Mouse (Mus musculus): ENCODE results near the gene Kansl1. TPM values are rescaled to one million over a fixed set of nuclear protein-coding genes. Genes with fewer than 3 reads are reported as not detected.

The Kansl1 gene
- polyA plus RNA-seq, 1 experiment from 2014 or later: 33.6 TPM

DNA sequence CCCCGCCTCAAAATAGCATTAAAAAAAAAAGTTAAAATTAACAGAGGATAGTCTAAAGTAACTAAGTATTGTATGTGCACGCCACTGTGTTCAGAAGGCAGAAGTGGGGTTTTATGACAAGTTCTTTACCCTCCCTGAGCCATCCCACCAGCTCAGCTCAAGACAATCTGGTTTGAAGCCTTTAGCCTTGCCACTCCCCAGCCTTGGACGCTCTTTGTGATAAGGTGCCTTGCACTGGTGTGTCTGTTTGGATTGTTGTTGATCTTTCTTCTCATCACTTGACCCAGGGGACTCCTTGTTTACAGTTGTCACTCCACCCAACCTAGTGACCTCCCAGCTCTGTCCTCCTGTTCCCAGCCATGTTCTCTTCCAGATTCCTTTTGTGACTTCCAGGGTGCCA, 151.0 kb downstream of the Kansl1 start:
- Histone ChIP-seq H3K27me3 (ENCODE audit: control insufficient read depth, insufficient read depth, low read length) (no peaks in the 10 kb centered on the region), H3K4me3 (ENCODE audit: low read depth, low read length) (no peak overlapping the region), H3K9ac (ENCODE audit: low read length) (no peak overlapping the region), H3K9me3 (ENCODE audit: control insufficient read depth, low read length) (no peaks in the 10 kb centered on the region), H3K27ac (replicated peaks; ENCODE audit: low read depth, low read length) (no peak overlapping the region), H3K4me1 (ENCODE audit: control insufficient read depth, insufficient read depth, low read length) (0 out of 2 replicates have a peak, but pooled peaks cover 6% of the 10 kb centered on the region), H3K4me2 (ENCODE audit: low read depth, severe bottlenecking) (no peak overlapping the region), H3K36me3 (ENCODE audit: control insufficient read depth, insufficient read depth, low read length) (no peaks in the 10 kb centered on the region)
- ATAC-seq (ENCODE audit: insufficient number of reproducible peaks, low FRiP score, low TSS enrichment, low read depth) (no peak), DNase-seq (ENCODE audit: low spot score) (no peak)
- WGBS: 79% methylated on average over 3 of the region's 3 CpGs

- 76% methylated on average over 16 of the region's 16 CpGs for WGBS
- Histone ChIP-seq H3K4me1 (ENCODE audit: control insufficient read depth, insufficient read depth, low read length) (0 out of 2 replicates have a peak, but pooled peaks cover 6% of the 10 kb centered on the region), H3K4me3 (ENCODE audit: low read depth, low read length) (no peak overlapping the region), H3K4me2 (ENCODE audit: low read depth, severe bottlenecking) (no peak overlapping the region), H3K27me3 (ENCODE audit: control insufficient read depth, insufficient read depth, low read length) (no peaks in the 10 kb centered on the region), H3K36me3 (ENCODE audit: control insufficient read depth, insufficient read depth, low read length) (no peaks in the 10 kb centered on the region), H3K27ac (replicated peaks; ENCODE audit: low read depth, low read length) (no peak overlapping the region), H3K9me3 (ENCODE audit: control insufficient read depth, low read length) (no peaks in the 10 kb centered on the region), H3K9ac (ENCODE audit: low read length) (no peak overlapping the region)
- no peak for DNase-seq (ENCODE audit: low spot score)
- ATAC-seq (ENCODE audit: insufficient number of reproducible peaks, low FRiP score, low TSS enrichment, low read depth): no peak
Observed at GRCm38 (mm10) chr11:104316685-104317400, 151.8 kb downstream of the Kansl1 start.

- WGBS: 9% methylated on average over 6 of the region's 6 CpGs
- no peak overlapping the region for H3K27ac ChIP-seq (replicated peaks; ENCODE audit: low read depth, low read length)
- peaks cover 3% of the 10 kb centered on the region; the same call in 1 of the 2 replicates for H3K27me3 ChIP-seq (ENCODE audit: control insufficient read depth, insufficient read depth, low read length)
- H3K4me1 ChIP-seq (ENCODE audit: control insufficient read depth, insufficient read depth, low read length): 0 out of 2 replicates have a peak, but pooled peaks cover 6% of the 10 kb centered on the region
- H3K4me3 ChIP-seq (ENCODE audit: low read depth, low read length): no peak overlapping the region
- ATAC-seq (ENCODE audit: insufficient number of reproducible peaks, low FRiP score, low TSS enrichment, low read depth) (no peak), DNase-seq (ENCODE audit: low spot score) (peak; percentile 94)
- H3K9ac ChIP-seq (ENCODE audit: low read length): no peak overlapping the region
- no peaks in the 10 kb centered on the region for H3K9me3 ChIP-seq (ENCODE audit: control insufficient read depth, low read length)
- H3K36me3 ChIP-seq (ENCODE audit: control insufficient read depth, insufficient read depth, low read length): no peaks in the 10 kb centered on the region
- H3K4me2 ChIP-seq (ENCODE audit: low read depth, severe bottlenecking): no peak overlapping the region
Observed at GRCm38 (mm10) chr11:104315703-104316102, 153.0 kb downstream of the Kansl1 start.

- no peak overlapping the region for H3K4me2 ChIP-seq (ENCODE audit: low read depth, severe bottlenecking)
- 76% methylated on average over 7 of the region's 7 CpGs for WGBS
- no peaks in the 10 kb centered on the region for H3K9me3 ChIP-seq (ENCODE audit: control insufficient read depth, low read length)
- no peak for DNase-seq (ENCODE audit: low spot score)
- no peak overlapping the region for H3K4me3 ChIP-seq (ENCODE audit: low read depth, low read length)
- no peak overlapping the region for H3K9ac ChIP-seq (ENCODE audit: low read length)
- H3K4me1 ChIP-seq (ENCODE audit: control insufficient read depth, insufficient read depth, low read length): no peaks in the 10 kb centered on the region
- H3K27ac ChIP-seq (replicated peaks; ENCODE audit: low read depth, low read length): no peak overlapping the region
- ATAC-seq (ENCODE audit: insufficient number of reproducible peaks, low FRiP score, low TSS enrichment, low read depth): no peak
- no peaks in the 10 kb centered on the region for H3K36me3 ChIP-seq (ENCODE audit: control insufficient read depth, insufficient read depth, low read length)
- H3K27me3 ChIP-seq (ENCODE audit: control insufficient read depth, insufficient read depth, low read length): peaks cover 15% of the 10 kb centered on the region
Observed at GRCm38 (mm10) chr11:104311643-104312042, 157.0 kb downstream of the Kansl1 start.

DNA sequence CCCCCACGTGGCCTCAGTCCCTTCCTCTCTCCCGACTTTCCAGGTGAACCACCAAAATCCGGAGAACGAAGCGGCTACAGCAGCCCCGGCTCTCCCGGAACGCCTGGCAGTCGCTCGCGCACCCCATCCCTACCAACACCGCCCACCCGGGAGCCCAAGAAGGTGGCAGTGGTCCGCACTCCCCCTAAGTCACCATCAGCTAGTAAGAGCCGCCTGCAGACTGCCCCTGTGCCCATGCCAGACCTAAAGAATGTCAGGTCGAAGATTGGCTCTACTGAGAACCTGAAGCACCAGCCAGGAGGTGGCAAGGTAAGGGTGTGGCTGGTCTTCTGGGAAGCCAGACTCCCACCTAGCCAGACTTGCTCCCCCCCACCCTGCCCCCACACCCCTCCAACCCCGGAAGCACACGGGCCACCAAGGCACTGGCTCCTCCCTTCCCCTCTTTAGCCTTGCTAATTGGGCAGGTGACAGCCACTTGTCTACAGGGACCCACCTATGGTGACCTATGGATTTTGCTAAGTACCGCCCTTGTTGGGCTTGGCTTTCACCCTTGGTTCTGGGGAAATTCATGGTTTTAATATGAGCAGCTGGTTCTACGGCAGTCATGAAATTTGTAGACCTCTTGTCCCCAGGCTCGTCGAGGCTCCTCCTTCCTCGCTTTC, 158.3 kb downstream of the Kansl1 start:
- 11% methylated on average over 23 of the region's 23 CpGs for WGBS
- DNase-seq (ENCODE audit: low spot score): no peak
- no peak for ATAC-seq (ENCODE audit: insufficient number of reproducible peaks, low FRiP score, low TSS enrichment, low read depth)
- Histone ChIP-seq H3K9me3 (ENCODE audit: control insufficient read depth, low read length) (no peaks in the 10 kb centered on the region), H3K9ac (ENCODE audit: low read length) (no peak overlapping the region), H3K36me3 (ENCODE audit: control insufficient read depth, insufficient read depth, low read length) (no peaks in the 10 kb centered on the region), H3K4me1 (ENCODE audit: control insufficient read depth, insufficient read depth, low read length) (no peaks in the 10 kb centered on the region), H3K27ac (replicated peaks; ENCODE audit: low read depth, low read length) (no peak overlapping the region), H3K4me3 (ENCODE audit: low read depth, low read length) (no peak overlapping the region), H3K4me2 (ENCODE audit: low read depth, severe bottlenecking) (peak overlapping the region; percentile 27; the same call in 1 of the 2 replicates), H3K27me3 (ENCODE audit: control insufficient read depth, insufficient read depth, low read length) (peaks cover 15% of the 10 kb centered on the region)

- Histone ChIP-seq H3K36me3 (ENCODE audit: control insufficient read depth, insufficient read depth, low read length) (no peaks in the 10 kb centered on the region), H3K4me1 (ENCODE audit: control insufficient read depth, insufficient read depth, low read length) (no peaks in the 10 kb centered on the region), H3K9me3 (ENCODE audit: control insufficient read depth, low read length) (no peaks in the 10 kb centered on the region), H3K4me3 (ENCODE audit: low read depth, low read length) (no peak overlapping the region), H3K27me3 (ENCODE audit: control insufficient read depth, insufficient read depth, low read length) (peaks cover 15% of the 10 kb centered on the region), H3K4me2 (ENCODE audit: low read depth, severe bottlenecking) (peak overlapping the region; percentile 27; the same call in 1 of the 2 replicates), H3K27ac (replicated peaks; ENCODE audit: low read depth, low read length) (no peak overlapping the region), H3K9ac (ENCODE audit: low read length) (no peak overlapping the region)
- DNase-seq (ENCODE audit: low spot score): no peak
- 37% methylated on average over 12 of the region's 12 CpGs for WGBS
- no peak for ATAC-seq (ENCODE audit: insufficient number of reproducible peaks, low FRiP score, low TSS enrichment, low read depth)
Observed at GRCm38 (mm10) chr11:104309377-104310225, 159.1 kb downstream of the Kansl1 start.

DNA sequence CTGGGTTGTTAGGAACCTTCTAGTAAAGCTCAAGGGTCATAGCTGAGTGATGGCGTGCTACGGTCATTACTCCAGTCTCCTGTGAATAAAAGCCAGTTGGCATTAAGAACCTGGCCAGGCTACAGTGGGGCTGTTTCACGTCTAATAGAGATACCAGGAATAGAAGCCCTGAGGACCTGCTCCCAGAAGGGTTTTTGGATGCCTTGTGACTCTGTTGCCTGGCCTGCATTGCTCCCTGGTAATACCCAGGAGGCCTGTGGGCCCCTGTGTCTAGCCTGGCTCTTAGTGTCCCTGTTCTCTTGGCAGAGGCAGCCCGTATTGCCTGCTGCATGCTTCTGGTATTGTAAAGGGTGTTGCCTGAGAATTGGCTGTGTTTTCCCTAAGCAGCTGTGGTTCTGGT, 161.5 kb downstream of the Kansl1 start:
- Histone ChIP-seq H3K36me3 (ENCODE audit: control insufficient read depth, insufficient read depth, low read length) (no peaks in the 10 kb centered on the region), H3K4me2 (ENCODE audit: low read depth, severe bottlenecking) (no peak overlapping the region), H3K27ac (replicated peaks; ENCODE audit: low read depth, low read length) (no peak overlapping the region), H3K27me3 (ENCODE audit: control insufficient read depth, insufficient read depth, low read length) (peaks cover 15% of the 10 kb centered on the region), H3K4me1 (ENCODE audit: control insufficient read depth, insufficient read depth, low read length) (peaks cover 7% of the 10 kb centered on the region), H3K9me3 (ENCODE audit: control insufficient read depth, low read length) (no peaks in the 10 kb centered on the region), H3K9ac (ENCODE audit: low read length) (no peak overlapping the region), H3K4me3 (ENCODE audit: low read depth, low read length) (no peak overlapping the region)
- DNase-seq (ENCODE audit: low spot score) (no peak), ATAC-seq (ENCODE audit: insufficient number of reproducible peaks, low FRiP score, low TSS enrichment, low read depth) (no peak)
- 84% methylated on average over 4 of the region's 4 CpGs for WGBS

DNA sequence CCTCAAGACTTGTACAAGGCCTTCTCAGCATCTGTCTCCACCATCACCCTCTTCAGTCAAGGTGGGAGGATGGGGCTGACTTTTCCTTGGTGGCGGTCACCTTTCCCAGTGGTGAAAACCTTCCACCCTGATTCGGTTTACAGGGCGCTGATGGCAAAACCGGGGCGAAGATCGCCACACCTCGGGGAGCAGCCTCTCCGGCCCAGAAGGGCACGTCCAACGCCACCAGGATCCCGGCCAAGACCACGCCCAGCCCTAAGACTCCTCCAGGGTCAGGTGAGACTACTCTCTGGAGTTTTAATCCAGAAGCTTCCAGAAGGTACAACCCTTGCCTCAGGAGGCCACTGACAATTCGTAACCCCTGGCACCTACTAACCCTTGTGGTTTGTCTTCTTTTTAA, 162.2 kb downstream of the Kansl1 start:
- H3K4me1 ChIP-seq (ENCODE audit: control insufficient read depth, insufficient read depth, low read length): peaks cover 7% of the 10 kb centered on the region
- H3K9ac ChIP-seq (ENCODE audit: low read length): no peak overlapping the region
- no peak overlapping the region for H3K4me3 ChIP-seq (ENCODE audit: low read depth, low read length)
- DNase-seq (ENCODE audit: low spot score) (no peak), ATAC-seq (ENCODE audit: insufficient number of reproducible peaks, low FRiP score, low TSS enrichment, low read depth) (no peak)
- no peaks in the 10 kb centered on the region for H3K36me3 ChIP-seq (ENCODE audit: control insufficient read depth, insufficient read depth, low read length)
- 94% methylated on average over 13 of the region's 13 CpGs for WGBS
- H3K27me3 ChIP-seq (ENCODE audit: control insufficient read depth, insufficient read depth, low read length): peaks cover 15% of the 10 kb centered on the region
- H3K9me3 ChIP-seq (ENCODE audit: control insufficient read depth, low read length): no peaks in the 10 kb centered on the region
- H3K27ac ChIP-seq (replicated peaks; ENCODE audit: low read depth, low read length): no peak overlapping the region
- H3K4me2 ChIP-seq (ENCODE audit: low read depth, severe bottlenecking): no peak overlapping the region
